Mouse (Mus musculus): Measurements from ENCODE around the gene Cpeb3.
A peak's percentile ranks its signal among the peaks of the same experiment; 100 is the strongest.
"Not testable (repeated sequence)": the region's sequence is repeated elsewhere in the genome, so short reads cannot be mapped to it uniquely, and the experiment has no call there.

The Cpeb3 gene

GRCm38 (mm10) chr19:37088043-37088748, 120.2 kb downstream of the Cpeb3 start:
- DNase-seq (ENCODE audit: low read depth, low spot score), result no peak

- DNase-seq (ENCODE audit: low read depth, low spot score), result no peak
Observed at GRCm38 (mm10) chr19:37084546-37084945, 123.9 kb downstream of the Cpeb3 start.

DNA sequence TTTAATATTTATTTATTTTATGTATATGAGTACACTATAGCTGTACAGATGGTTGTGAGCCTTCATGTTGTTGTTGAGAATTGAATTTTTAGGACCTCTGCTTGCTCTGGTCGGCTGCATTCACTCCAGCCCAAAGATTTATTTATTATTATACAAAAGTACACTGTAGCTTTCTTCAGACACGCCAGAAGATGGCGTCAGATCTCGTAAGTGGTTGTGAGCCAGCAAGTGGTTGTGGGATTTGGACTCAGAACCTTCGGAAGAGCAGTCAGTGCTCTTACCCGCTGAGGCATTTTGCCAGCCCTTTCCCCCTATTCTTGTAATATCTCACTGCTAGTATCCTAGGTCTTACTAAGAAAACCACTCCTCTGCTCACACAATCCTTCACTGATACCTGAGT, 126.9 kb downstream of the Cpeb3 start:
- no peak for DNase-seq (ENCODE audit: low read depth, low spot score)

- DNase-seq (ENCODE audit: low read depth, low spot score), result no peak
Observed at GRCm38 (mm10) chr19:37079151-37079550, 129.2 kb downstream of the Cpeb3 start.

GRCm38 (mm10) chr19:37078571-37078970, 129.8 kb downstream of the Cpeb3 start:
- no peak for DNase-seq (ENCODE audit: low read depth, low spot score)

DNA sequence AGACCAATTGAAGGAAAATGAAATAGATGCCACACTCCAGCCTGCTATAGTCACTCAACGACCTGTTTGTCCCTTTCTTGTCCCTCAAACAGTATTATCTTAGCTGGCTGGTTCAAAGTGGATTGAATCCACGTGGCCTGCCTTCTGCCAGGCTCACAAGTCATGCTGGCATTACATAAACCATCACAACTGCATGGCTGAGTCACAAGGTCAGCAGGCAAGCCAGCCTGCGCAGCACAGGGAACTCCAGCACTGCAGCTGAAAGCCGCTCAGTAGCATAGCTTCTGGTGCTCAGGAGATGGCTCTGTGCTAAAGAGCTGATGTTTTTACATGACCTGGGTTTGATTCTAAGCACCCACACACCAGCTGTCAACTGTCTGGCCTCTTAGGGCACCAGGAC, 130.3 kb downstream of the Cpeb3 start:
- no peak for DNase-seq (ENCODE audit: low read depth, low spot score)

- DNase-seq (ENCODE audit: low read depth, low spot score), result not testable (repeated sequence)
Observed at GRCm38 (mm10) chr19:37077258-37077657, 131.1 kb downstream of the Cpeb3 start.

DNA sequence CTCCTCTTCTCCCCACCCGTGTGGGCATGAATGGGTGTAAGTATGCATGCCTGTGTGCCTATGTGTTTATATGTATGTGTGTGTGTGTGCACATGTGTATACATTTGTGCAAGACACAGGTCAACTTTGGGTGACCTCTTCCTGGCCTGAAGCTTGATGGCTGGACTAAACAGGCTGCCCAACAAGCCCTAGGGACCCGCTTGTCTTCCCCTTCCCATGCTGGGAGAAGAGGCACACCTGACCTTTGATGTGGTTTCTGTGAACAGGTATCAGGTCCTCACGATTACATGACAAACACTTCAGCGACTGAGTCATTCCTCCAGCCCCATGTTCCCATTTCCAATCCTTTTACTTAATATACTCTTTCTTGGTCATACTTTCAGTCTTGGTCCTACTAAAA, 131.8 kb downstream of the Cpeb3 start:
- DNase-seq (ENCODE audit: low read depth, low spot score), result no peak

DNA sequence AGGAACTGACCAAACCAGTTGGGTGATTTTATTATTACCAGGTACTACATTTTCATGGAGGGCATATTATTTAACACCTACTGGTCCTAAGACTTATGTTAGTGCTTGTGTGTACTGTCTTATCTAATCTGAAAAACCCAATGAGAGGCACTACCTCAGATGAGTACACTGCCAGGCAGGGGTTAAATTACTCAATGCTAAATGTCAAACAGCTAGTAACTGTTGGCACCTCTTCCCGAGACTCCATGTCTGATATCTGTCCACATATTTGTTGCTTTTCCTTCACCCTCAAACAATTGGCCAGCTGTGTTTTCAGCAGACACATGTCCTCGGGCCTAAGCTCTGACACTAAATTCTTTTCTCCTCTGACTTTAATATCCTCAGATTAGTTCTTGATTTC, 132.3 kb downstream of the Cpeb3 start:
- no peak for DNase-seq (ENCODE audit: low read depth, low spot score)

- DNase-seq (ENCODE audit: low read depth, low spot score), result no peak
Observed at GRCm38 (mm10) chr19:37075690-37076089, 132.7 kb downstream of the Cpeb3 start.

DNA sequence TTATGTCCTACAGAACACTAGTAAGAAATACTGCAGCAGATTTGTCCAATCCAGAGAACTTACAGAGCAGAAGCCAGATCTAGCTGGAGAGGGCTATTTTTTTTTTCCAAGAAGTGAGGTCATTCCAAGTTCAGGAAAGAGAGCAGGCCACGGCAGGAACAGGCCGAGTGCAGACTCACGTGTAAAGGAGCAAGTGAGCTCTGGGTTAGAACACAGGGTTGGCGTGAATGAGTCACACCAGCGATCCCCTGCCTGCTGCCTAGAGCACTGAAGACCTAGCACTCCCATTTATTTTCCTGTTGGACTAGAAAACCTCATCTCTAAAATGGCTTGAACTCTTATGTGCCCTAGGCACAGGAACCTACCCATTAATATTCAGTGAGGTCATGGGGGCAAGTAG, 133.7 kb downstream of the Cpeb3 start:
- DNase-seq (ENCODE audit: low read depth, low spot score), result no peak

GRCm38 (mm10) chr19:37074276-37074675, 134.1 kb downstream of the Cpeb3 start:
- no peak for DNase-seq (ENCODE audit: low read depth, low spot score)

- DNase-seq (ENCODE audit: low read depth, low spot score), result no peak
Observed at GRCm38 (mm10) chr19:37072871-37073629, 135.4 kb downstream of the Cpeb3 start.

- no peak for DNase-seq (ENCODE audit: low read depth, low spot score)
Observed at GRCm38 (mm10) chr19:37069243-37069642, 139.2 kb downstream of the Cpeb3 start.

- DNase-seq (ENCODE audit: low read depth, low spot score), result no peak
Observed at GRCm38 (mm10) chr19:37060078-37060477, 148.3 kb downstream of the Cpeb3 start.

DNA sequence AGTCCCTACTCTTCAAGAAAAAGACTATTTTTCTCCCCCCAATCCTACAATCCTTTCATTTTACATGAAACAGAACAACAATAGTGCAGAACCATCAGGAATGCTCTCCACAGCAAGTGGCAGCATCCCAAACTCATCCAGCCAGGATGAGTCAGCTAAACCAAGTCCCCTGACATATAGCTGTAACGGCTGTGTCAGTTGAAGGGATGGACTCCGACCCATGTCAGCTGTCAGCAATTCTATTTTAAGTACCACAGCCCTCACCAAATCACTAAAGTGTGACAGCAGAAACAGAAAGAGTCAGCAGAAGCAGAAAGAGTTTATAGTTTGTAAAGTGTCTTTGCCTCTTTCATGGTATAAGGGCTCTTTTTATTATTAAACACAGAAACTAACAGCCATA, 148.8 kb downstream of the Cpeb3 start:
- DNase-seq (ENCODE audit: low read depth, low spot score), result no peak

DNA sequence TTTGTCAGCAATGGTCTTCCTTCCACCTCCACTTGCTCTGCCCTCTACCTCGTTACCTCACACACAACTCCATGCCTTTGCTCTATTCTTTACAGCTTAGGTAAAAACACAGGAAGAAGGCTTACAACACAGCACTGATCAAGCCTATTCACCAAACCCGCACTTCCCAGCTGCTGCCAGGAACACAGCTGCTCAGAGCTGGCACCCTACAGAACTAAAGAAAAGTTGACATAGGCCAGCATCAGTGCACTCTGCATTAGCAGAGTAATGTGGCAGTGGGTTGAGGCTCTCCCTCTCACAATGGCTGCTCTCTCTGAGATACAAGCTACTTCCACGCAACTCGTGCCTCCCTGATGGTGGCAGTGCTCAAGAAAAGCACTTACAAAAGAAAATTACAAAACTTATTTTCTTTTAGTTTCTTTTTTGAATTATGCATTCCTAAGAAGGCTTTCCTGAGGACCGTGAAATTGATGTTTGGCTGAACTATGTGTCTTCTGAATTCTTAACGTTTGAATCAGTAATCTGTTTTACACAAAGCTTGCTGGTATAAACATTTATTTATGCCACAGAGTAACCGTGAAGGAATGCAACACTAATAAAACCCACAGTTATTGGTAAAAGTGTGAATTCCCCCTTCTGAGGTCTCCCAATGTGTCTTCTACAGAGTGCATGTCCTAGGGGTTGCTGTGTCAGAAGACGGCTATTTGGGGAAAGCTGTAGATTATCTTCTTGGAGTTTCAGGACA, 151.1 kb downstream of the Cpeb3 start:
- DNase-seq (ENCODE audit: low read depth, low spot score), result no peak

GRCm38 (mm10) chr19:37055976-37056556, 152.3 kb downstream of the Cpeb3 start:
- DNase-seq (ENCODE audit: low read depth, low spot score), result no peak

GRCm38 (mm10) chr19:37050643-37051345, 157.6 kb downstream of the Cpeb3 start:
- DNase-seq (ENCODE audit: low read depth, low spot score), result peak; percentile 66

- no peak for DNase-seq (ENCODE audit: low read depth, low spot score)
Observed at GRCm38 (mm10) chr19:37048507-37048906, 159.9 kb downstream of the Cpeb3 start.

- no peak for DNase-seq (ENCODE audit: low read depth, low spot score)
Observed at GRCm38 (mm10) chr19:37044431-37044830, 164.0 kb downstream of the Cpeb3 start.
